ENCODE assay signal across 8 mouse cellular contexts in genomic region chr3:104864651-104865340, GRCm38 (mm10). TPM values are rescaled to one million over a fixed set of nuclear protein-coding genes. Genes with fewer than 3 reads are reported as not detected.
DNase-seq lines count a peak whose midpoint lies in the region; ATAC-seq and TF ChIP-seq lines count a peak whose summit lies in the region.

No protein-coding gene starts in this region.

- peak; percentile 65 for DNase-seq in MEL-GATA-1-ER (ENCODE audit: extremely low read depth, low read depth)
- DNase-seq in cerebellum, adult 8-10 months, result peak; percentile 89
- DNase-seq in forelimb bud, embryonic 11.5 days (ENCODE audit: low read depth, low spot score), result peak; percentile 75
- DNase-seq in hindbrain, embryonic 10.5 days (ENCODE audit: low spot score), result peak; percentile 87
- DNase-seq in layer of hippocampus, adult 9-11 months, result peak; percentile 85
- peak; percentile 94 for DNase-seq in lung, postnatal 0 days (ENCODE audit: low spot score)
- peak; percentile 82 for DNase-seq in ovary, postnatal 14 days (ENCODE audit: low spot score)
- peak; percentile 84 for DNase-seq in thymus, postnatal 14 days

- H3K27me3 ChIP-seq in hindbrain, embryonic 10.5 days (ENCODE audit: insufficient read depth, poor library complexity, severe bottlenecking), result no peaks in the 10 kb centered on the region
- no peaks in the 10 kb centered on the region for H3K27me3 ChIP-seq in lung, postnatal 0 days (replicated peaks; ENCODE audit: insufficient read depth, low read length)

- TF ChIP-seq CTCF in lung, postnatal 0 days (IDR thresholded peaks at IDR 0.05), result peak; percentile 26

- H3K4me3 ChIP-seq in hindbrain, embryonic 10.5 days, result peak overlapping the region; percentile 91
- H3K4me3 ChIP-seq in lung, postnatal 0 days (ENCODE audit: low read depth, low read length), result peak overlapping the region; percentile 97

- H3K9me3 ChIP-seq in hindbrain, embryonic 10.5 days, result no peaks in the 10 kb centered on the region
- H3K9me3 ChIP-seq in lung, postnatal 0 days (ENCODE audit: low read length), result no peaks in the 10 kb centered on the region

- peak overlapping the region; percentile 97 for H3K9ac ChIP-seq in lung, postnatal 0 days (replicated peaks; ENCODE audit: low read depth)

- peak overlapping the region; percentile 70 for H3K4me2 ChIP-seq in lung, postnatal 0 days (replicated peaks; ENCODE audit: low read depth, low read length)

- H3K36me3 ChIP-seq in hindbrain, embryonic 10.5 days, result peaks cover 16% of the 10 kb centered on the region
- no peaks in the 10 kb centered on the region for H3K36me3 ChIP-seq in lung, postnatal 0 days (ENCODE audit: insufficient read depth, low read length)

- peaks cover 30% of the 10 kb centered on the region for H3K4me1 ChIP-seq in hindbrain, embryonic 10.5 days (replicated peaks)
- peaks cover 12% of the 10 kb centered on the region; the same call in 1 of the 2 replicates for H3K4me1 ChIP-seq in lung, postnatal 0 days (ENCODE audit: insufficient read depth, low read depth, low read length)

- whole genome bisulfite sequencing in hindbrain, embryonic 10.5 days, result under 1% methylated on average over 48 of the region's 48 CpGs
- WGBS in lung, postnatal 0 days, result under 1% methylated on average over 48 of the region's 48 CpGs

- H3K27ac ChIP-seq in hindbrain, embryonic 10.5 days, result peak overlapping the region; percentile 97
- peak overlapping the region; percentile 99 for H3K27ac ChIP-seq in lung, postnatal 0 days (ENCODE audit: low read length)

- ATAC-seq in lung, postnatal 0 days, result peak; percentile 91

- no peak; the same call in 1 of the 2 replicates for TF ChIP-seq EP300 in lung, postnatal 0 days (IDR thresholded peaks at IDR 0.05)

RNA-seq across cellular contexts. Expression of gene Capza1, which starts 0.5 kb away (rescaled TPM):
- polyA plus RNA-seq in hindbrain, embryonic 10.5 days (2016; fragmentation: Nextera tagmentation; extraction: Ambion mirVana), result 188 and 212 TPM in 2 replicates
- polyA plus RNA-seq in lung, postnatal 0 days (2015; fragmentation: Nextera tagmentation; extraction: Ambion mirVana), result 110 and 119 TPM in 2 replicates

RNA-seq across cellular contexts. Expression of gene St7l, which starts 1.0 kb away (rescaled TPM):
- polyA plus RNA-seq in hindbrain, embryonic 10.5 days (2016; fragmentation: Nextera tagmentation; extraction: Ambion mirVana), result 28.7 and 33.7 TPM in 2 replicates
- 28.4 and 32.9 TPM in 2 replicates for polyA plus RNA-seq in lung, postnatal 0 days (2015; fragmentation: Nextera tagmentation; extraction: Ambion mirVana)

RNA-seq across cellular contexts. Expression of gene Mov10, which starts 46.4 kb away (rescaled TPM):
- polyA plus RNA-seq in hindbrain, embryonic 10.5 days (2016; fragmentation: Nextera tagmentation; extraction: Ambion mirVana), result 17.0 and 19.8 TPM in 2 replicates
- 22.2 and 28.8 TPM in 2 replicates for polyA plus RNA-seq in lung, postnatal 0 days (2015; fragmentation: Nextera tagmentation; extraction: Ambion mirVana)

Comparison
In these comparisons a context has a peak if more than half of its experiments do, and no peak if none do; other contexts are left out.
1. Peak in every context shown above with its lines: DNase-seq, ATAC-seq, H3K4me3 ChIP-seq and H3K27ac ChIP-seq.